Mouse (Mus musculus) adrenal gland, adult 18-20 months (tissue): ENCODE measurements around the gene 1700066M21Rik. TPM values are rescaled to one million over a fixed set of nuclear protein-coding genes. Genes with fewer than 3 reads are reported as not detected.

Source experiments
- DNase-seq, 2 experiments: peaks; one replicate each; pipeline ENCODE4 v3.0.0; 2021 to 2022; ENCODE audit warnings: low spot score in 2 of 2
- total RNA-seq, 2 experiments: library from RNA; stranded (reverse); gene quantifications; 1 replicate in 1 of 2; 2 replicates in 1 of 2; pipeline ENCODE4 v1.2.3; 2021

1700066M21Rik gene
- total RNA-seq, 2 experiments from 2014 or later, result 7.5 to 8.3 TPM

DNA sequence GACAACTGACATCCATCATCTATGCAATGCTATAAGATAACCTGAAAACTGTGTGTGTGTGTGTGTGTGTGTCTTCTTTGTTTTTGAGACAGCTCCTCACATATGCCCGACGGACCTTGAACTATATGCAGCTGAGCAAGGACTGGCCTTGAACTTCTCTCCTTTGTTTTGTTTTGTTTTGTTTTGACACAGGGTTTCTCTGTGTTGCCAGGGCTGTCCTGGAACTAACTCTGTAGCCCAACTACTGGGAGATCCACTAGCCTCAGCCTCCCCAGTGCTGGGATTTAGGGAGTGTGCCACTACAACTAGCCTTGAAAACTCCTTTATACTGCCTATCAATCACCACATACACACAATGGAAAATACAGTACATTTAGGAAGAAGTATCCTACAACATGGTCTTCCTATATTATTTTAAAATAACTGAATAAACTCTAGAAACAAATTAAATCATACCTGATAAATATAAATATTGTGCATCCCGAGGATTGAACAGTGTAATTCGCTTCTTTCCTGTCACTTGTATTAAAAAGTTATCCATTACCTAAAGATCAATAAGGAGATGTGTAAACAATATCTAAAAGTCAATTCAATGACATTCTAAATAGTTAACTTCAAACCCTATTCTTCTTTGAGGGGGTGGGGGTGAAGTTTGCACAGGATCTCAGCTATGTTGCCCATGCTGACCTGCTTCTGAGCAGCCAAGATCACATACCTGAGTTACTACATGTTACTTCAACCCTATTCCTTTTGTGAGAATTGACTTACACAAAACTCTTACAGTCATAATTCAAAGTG is 13.8 kb downstream of the 1700066M21Rik start:
- no peak for DNase-seq

DNA sequence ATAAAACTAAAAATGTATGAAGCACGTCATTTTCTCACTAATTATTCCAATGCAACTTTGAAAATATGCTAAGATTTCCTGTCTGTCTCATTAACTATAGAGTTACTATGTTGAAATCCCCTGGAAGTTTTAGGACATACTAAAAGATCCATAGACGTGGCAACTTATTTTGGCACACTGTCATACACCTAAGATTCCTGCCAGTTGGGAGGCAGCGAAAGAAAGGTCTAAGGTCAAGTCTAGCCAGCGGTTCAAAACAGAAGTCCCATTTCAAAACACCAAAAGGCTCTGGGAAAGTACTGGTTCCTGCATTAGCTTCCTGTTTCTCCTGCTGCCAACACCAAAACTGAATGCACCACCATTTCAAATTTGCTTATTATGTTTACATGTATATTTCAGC is 15.0 kb downstream of the 1700066M21Rik start:
- DNase-seq, result no peak

DNA sequence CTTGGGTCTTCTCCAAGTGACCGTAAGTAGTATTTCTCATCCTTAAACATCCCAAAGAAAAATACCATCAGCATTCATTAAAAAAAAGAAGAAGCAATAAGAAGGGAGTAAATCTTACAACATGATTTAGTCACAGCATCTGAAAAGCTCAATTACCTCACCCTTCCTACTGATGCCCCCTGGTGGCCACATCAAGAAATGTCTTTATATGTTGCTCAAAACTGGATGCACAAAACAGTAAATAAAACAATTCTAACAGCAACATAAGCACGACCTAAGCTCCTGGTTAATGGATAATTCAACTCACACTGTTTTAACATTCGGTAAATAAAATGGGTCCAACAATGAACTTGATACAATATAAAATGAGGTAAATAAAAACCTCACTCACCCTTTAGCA is 16.6 kb downstream of the 1700066M21Rik start:
- DNase-seq, result peak; percentile 39 to 40

DNA sequence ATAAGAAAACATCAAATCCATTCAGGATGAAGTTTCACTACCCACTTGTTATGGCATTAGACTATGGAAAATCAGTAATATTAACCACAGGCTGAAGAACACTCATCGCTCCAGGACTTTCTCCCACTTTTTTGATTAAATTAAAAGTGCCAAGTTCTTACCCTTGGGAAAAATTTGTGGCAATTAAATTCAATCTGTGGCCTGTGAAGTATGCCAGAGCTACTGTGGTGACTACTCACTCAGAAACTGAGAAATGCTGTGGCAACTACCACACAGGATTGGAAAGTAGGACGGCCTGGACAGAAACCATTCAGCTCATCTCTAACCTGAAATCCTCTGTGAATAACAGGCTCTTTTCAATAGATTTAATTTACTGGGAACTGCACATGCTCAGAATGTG is 22.9 kb downstream of the 1700066M21Rik start:
- DNase-seq, result no peak

DNA sequence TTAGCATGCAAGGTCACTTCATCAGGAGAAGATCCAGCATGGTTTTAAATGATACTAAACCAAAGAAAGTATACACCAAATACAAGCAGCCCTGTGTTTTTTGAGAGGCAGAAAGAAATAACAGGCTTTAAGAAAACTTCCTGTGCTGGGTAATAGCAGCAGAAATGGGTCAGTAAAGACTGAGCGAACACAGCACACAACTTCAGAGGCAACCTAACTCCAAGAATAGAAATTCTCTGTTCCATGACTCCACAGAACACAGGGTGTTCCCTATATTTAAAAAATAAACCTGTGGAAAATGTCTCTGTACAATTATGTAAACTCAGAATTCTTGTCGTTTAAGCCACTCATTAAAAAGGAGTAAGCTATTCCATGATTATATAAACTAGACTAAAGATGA is 23.5 kb downstream of the 1700066M21Rik start:
- DNase-seq, result no peak

DNA sequence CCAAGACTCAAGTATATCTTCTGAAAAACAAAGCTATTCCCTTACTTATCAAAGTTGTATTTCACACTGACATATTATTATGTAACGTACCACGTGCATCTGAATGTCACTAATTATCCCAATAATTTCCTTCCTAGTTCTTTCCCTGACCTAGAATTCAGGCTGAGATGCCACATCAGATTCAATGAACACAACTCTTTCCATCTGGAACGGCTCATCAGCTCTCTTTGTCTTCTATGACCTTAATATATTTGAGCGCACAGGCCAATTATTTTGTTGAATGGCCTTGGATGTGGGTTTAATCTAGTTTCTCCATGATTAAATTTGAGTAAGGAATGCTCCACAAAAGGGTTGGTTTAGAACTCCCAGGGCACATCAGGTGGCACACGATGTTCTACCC is 24.7 kb downstream of the 1700066M21Rik start:
- no peak for DNase-seq

DNA sequence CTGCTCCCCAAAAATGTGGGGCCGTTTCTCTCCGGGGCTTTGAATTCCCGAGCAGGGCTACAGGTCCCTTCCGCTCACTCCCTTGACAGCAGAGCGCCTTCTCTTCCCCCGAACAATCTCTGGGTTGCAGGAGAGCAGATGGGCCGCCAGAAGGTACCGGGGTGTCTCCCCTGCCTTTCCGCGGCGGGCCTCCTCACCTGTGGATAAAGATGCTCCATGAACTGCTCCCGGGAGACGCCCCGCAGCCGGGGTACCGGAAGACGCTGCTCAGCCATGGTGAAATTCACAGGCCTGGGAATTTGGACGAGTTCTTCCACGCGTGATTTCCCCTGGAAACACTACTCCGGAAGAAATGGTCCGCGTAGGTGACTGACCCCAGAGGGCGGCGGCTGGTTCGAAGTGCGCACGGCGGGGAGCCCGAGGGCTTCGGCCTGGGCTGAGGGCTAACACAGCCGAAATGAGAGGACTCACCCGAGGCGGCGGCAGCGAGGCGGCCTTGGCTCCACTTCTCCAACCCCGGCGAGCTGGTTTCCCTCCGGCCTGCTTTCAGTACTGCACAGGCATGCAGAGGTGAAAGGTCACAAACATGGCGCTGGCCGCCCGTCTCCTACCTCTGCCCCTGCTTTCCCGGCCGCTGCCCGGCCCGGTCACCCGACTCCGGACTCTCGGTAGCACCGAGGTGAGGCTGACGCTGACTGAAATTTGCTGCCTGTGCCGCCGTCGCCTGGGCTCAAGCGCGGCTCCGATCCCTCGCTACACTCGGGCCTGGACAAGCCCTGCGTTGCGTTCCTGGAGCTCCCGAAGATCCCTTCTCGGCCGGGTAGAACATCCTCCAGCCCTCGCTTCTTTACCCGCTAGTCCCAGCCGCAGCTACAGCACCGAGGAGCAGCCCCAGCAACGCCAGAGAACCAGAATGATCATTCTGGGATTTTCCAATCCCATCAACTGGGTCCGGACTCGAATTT is 29.0 kb downstream of the 1700066M21Rik start, which contains the start of the genes Maip1 and Tyw5:
TSS of gene Maip1 (plus strand) at position 142 of the 965 bp plus-strand sequence.
TSS of gene Tyw5 (minus strand) at position 915 of the 965 bp plus-strand sequence.
- DNase-seq, result peak; percentile 79 to 83

DNA sequence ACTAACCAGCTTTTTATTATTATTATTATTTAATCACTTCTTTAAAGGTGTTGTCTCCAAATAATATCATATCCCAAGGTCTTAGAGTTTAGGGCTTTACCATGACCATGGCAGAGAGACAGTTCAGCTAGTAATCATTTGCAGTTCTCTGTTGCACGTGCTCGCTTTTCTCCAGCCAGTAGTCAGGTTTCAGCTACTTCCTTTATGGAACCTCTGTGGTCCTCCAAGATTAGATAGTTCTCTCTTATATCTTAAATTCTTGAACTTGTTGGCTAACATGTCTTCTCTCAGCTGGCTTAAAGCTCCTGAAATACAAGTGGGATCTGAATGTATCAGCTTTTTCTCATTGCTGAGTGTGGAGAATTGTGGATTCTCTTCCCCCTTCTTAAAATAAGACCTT is 31.6 kb downstream of the 1700066M21Rik start:
- no peak for DNase-seq

DNA sequence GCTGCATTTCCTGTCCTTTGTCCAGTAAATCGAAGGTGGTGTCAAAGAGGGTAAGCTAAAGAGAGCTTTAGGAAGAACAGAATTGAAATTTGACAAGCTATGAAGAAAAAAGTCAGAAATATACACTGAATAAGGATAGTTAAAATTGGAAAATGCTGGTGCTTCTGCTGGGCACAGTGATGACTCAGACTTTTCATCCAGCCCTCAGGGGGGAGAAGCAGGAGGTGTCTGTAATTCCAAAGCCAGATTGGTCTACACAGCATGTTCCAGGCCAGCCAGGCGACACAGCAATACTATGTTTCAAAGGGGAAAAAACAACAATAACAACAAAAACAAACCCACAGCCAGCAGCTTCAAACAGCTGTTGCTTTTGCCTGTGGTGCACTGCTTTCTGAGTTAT is 36.0 kb downstream of the 1700066M21Rik start:
- DNase-seq, result no peak

DNA sequence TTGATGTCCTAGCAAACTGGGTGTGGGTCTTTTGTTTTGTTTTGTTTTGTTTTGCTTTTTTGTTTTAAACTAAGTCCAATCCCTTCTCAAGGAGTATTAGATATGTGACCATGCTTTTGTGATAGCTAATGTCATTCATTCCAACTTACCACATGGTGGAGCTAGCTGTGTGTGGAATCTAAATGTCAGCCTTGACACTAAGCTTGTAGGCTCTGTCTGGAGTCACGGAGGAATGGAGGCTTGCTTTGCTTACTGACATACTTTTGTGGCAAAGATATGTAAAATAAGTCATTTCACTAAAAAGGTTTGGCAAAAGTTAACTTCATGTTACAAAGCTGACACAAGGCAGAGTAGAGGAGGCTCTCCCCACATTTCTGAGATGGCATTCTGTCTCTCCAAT is 46.3 kb downstream of the 1700066M21Rik start:
- no peak for DNase-seq

DNA sequence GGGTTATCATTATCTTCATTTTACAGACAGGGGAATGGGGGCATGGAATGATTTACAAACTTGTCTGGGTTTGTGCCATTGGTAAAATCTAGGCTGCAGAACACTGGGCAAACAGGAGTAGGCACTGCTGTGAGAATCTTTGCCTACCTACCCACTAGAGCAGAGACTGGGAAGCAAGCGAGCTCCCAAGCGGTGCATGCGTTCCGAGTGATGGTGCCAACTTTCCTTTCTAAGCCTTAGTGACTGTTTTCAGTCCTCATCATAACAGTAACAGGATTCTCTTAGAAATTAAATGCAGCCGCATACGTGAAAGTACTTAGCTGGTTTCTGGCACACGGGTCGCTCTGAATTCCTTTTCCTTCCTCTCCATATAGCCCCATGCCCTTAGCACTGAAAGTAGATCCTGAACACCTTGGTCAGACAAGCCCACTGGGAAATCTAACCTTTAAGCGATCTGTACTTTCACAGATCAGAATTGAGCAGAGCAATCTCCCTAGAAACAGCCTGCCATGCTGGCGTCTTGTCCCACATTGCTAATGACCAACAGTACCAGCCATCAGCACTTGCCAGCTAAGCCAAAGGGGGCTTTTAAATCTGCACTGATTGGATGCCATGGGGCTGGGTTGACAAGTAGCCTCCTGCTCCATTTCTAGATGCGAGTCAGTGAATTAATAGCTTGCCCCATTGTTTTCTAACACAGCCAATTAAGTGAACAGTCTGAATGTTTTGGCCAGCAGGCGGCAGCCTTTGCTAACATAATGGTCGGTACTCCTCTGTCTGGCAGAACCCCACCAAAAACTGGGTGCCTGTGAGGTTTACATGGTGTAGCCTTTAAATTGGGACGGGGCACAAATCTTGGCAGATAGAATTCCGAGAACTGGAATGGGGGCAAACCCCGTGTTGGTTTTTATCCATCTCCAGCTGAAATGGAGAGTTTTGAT is 51.2 kb downstream of the 1700066M21Rik start:
- peak; percentile 79 to 82 for DNase-seq

DNA sequence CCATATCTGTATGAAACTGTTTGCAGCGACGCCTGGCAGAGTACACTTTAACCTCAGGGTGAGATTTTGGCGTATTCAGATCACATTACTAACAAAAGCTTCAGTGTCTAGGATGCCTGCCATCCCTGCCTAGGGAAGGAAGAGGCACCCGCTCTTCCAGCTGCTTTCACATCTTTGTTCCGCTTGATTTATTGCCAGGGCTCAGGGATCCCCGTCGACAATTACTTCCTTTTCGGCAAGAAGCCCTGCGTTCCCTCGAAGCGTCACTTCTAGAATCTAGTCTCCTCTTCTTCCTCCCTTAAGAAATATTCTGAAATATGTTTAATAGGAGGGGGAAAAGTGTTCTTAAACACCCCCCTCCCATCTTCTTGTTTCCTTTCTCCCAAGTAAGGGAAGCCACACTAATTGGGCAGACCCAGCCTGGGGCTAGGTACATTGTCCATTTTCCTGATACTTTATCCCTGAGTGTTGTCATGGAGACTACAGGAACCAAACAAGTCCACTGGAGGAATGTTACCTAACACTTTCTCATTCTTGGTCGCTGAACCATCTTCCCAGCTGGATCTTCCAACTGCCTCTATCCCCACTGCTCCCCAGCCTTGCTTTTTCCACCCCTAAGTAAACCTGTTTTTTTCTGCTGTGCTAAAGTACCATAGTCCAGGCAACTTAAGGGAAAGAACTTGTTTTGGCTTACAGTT is 52.5 kb downstream of the 1700066M21Rik start:
- DNase-seq, result no peak

DNA sequence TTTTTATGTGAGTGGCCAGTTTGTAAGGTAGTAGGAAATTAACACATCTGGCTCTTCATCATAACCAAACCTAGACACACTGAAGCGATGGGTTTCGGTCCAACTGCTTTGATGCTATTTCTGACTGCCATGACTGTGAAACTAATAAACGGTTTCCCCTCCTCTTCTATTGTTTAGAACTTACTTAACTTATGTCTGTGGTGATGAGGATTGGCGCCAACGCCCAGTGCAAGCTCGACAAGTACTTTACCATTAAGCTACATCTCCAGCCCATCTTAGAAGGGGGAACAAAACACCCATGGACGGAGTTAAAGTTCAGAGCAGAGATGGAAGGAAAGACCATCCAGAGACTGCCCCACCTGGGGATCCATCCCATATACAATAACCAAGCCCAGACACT is 55.7 kb downstream of the 1700066M21Rik start:
- no peak for DNase-seq

Other genes starting within 250 kb of the 1700066M21Rik start
- 10 to 100 TPM; 10.2 to 10.5 TPM for gene Maip1, start 28.7 kb downstream of the 1700066M21Rik start, total RNA-seq
- gene Tyw5, start 29.5 kb downstream of the 1700066M21Rik start, total RNA-seq, result 10 to 100 TPM; 15.5 to 22.3 TPM